Mouse (Mus musculus): ENCODE measurements around the gene Dlgap5. TPM values are rescaled to one million over a fixed set of nuclear protein-coding genes. Genes with fewer than 3 reads are reported as not detected.

The Dlgap5 gene
- polyA plus RNA-seq, 1 experiment from 2014 or later: 4.4 TPM

GRCm38 (mm10) chr14:47366881-47367321 lies 51.3 kb downstream of the Dlgap5 start:
- H3K4me3 ChIP-seq (replicated peaks): no peak overlapping the region
- H3K9me3 ChIP-seq (replicated peaks): no peaks in the 10 kb centered on the region
- H3K36me3 ChIP-seq: no peaks in the 10 kb centered on the region
- ATAC-seq (ENCODE audit: low FRiP score): peak; percentile 52; the same call in 1 of the 2 replicates
- no peak overlapping the region for H3K27ac ChIP-seq (replicated peaks)
- no peak overlapping the region for H3K9ac ChIP-seq (replicated peaks)
- no peak overlapping the region for H3K4me2 ChIP-seq
- H3K27me3 ChIP-seq (replicated peaks): 0 out of 2 replicates have a peak, but pooled peaks cover 5% of the 10 kb centered on the region
- H3K4me1 ChIP-seq: peaks cover 21% of the 10 kb centered on the region
- 37% methylated on average over 7 of the region's 7 CpGs for WGBS

- peak; percentile 46; the same call in 1 of the 2 replicates for ATAC-seq (ENCODE audit: low FRiP score)
- H3K4me1 ChIP-seq: peaks cover 21% of the 10 kb centered on the region
- 31% methylated on average over 21 of the region's 21 CpGs for WGBS
- H3K4me2 ChIP-seq: peak overlapping the region; percentile 50
- H3K4me3 ChIP-seq (replicated peaks): peak overlapping the region; percentile 17; the same call in 1 of the 2 replicates
- 0 out of 2 replicates have a peak, but pooled peaks cover 4% of the 10 kb centered on the region for H3K27me3 ChIP-seq (replicated peaks)
- H3K27ac ChIP-seq (replicated peaks): no peak overlapping the region
- no peak overlapping the region for H3K9ac ChIP-seq (replicated peaks)
- H3K36me3 ChIP-seq: no peaks in the 10 kb centered on the region
- H3K9me3 ChIP-seq (replicated peaks): no peaks in the 10 kb centered on the region
These were observed 53.3 kb downstream of the Dlgap5 start for GRCm38 (mm10) chr14:47364742-47365449.

- no peaks in the 10 kb centered on the region for H3K9me3 ChIP-seq (replicated peaks)
- no peaks in the 10 kb centered on the region for H3K27me3 ChIP-seq (replicated peaks)
- WGBS: 90% methylated on average over 9 of the region's 9 CpGs
- H3K36me3 ChIP-seq: no peaks in the 10 kb centered on the region
- ATAC-seq (ENCODE audit: low FRiP score): no peak
- H3K9ac ChIP-seq (replicated peaks): no peak overlapping the region
- no peak overlapping the region for H3K4me2 ChIP-seq
- peaks cover 11% of the 10 kb centered on the region for H3K4me1 ChIP-seq
- no peak overlapping the region for H3K27ac ChIP-seq (replicated peaks)
- H3K4me3 ChIP-seq (replicated peaks): no peak overlapping the region
These were observed 56.3 kb downstream of the Dlgap5 start for GRCm38 (mm10) chr14:47361899-47362298.

- no peak overlapping the region for H3K4me2 ChIP-seq
- no peak overlapping the region for H3K4me3 ChIP-seq (replicated peaks)
- H3K9ac ChIP-seq (replicated peaks): no peak overlapping the region
- 87% methylated on average over 2 of the region's 2 CpGs for WGBS
- H3K9me3 ChIP-seq (replicated peaks): no peaks in the 10 kb centered on the region
- peaks cover 6% of the 10 kb centered on the region for H3K4me1 ChIP-seq
- no peaks in the 10 kb centered on the region for H3K27me3 ChIP-seq (replicated peaks)
- ATAC-seq (ENCODE audit: low FRiP score): no peak
- H3K36me3 ChIP-seq: no peaks in the 10 kb centered on the region
- H3K27ac ChIP-seq (replicated peaks): no peak overlapping the region
These were observed 56.8 kb downstream of the Dlgap5 start for GRCm38 (mm10) chr14:47361418-47361817.

GRCm38 (mm10) chr14:47359610-47360009 lies 58.6 kb downstream of the Dlgap5 start:
- Histone ChIP-seq H3K9ac (replicated peaks) (no peak overlapping the region), H3K9me3 (replicated peaks) (no peaks in the 10 kb centered on the region), H3K27me3 (replicated peaks) (no peaks in the 10 kb centered on the region), H3K4me1 (no peaks in the 10 kb centered on the region; the same call in 1 of the 2 replicates), H3K27ac (replicated peaks) (no peak overlapping the region), H3K4me2 (no peak overlapping the region), H3K4me3 (replicated peaks) (no peak overlapping the region), H3K36me3 (no peaks in the 10 kb centered on the region)
- ATAC-seq (ENCODE audit: low FRiP score): no peak
- 87% methylated on average over 3 of the region's 3 CpGs for WGBS

GRCm38 (mm10) chr14:47356622-47357021 lies 61.6 kb downstream of the Dlgap5 start:
- H3K4me1 ChIP-seq: no peaks in the 10 kb centered on the region
- no peaks in the 10 kb centered on the region for H3K27me3 ChIP-seq (replicated peaks)
- no peak for ATAC-seq (ENCODE audit: low FRiP score)
- no peak overlapping the region for H3K4me3 ChIP-seq (replicated peaks)
- H3K9ac ChIP-seq (replicated peaks): no peak overlapping the region
- no peak overlapping the region for H3K27ac ChIP-seq (replicated peaks)
- WGBS: 80% methylated on average over 3 of the region's 3 CpGs
- no peaks in the 10 kb centered on the region for H3K36me3 ChIP-seq
- no peak overlapping the region for H3K4me2 ChIP-seq
- no peaks in the 10 kb centered on the region for H3K9me3 ChIP-seq (replicated peaks)

- 78% methylated on average over 5 of the region's 5 CpGs for WGBS
- no peaks in the 10 kb centered on the region for H3K36me3 ChIP-seq
- no peaks in the 10 kb centered on the region for H3K9me3 ChIP-seq (replicated peaks)
- no peak overlapping the region for H3K4me2 ChIP-seq
- H3K27me3 ChIP-seq (replicated peaks): no peaks in the 10 kb centered on the region
- no peak overlapping the region for H3K9ac ChIP-seq (replicated peaks)
- H3K27ac ChIP-seq (replicated peaks): no peak overlapping the region
- no peaks in the 10 kb centered on the region for H3K4me1 ChIP-seq
- H3K4me3 ChIP-seq (replicated peaks): no peak overlapping the region
- ATAC-seq (ENCODE audit: low FRiP score): no peak
These were observed 63.3 kb downstream of the Dlgap5 start for GRCm38 (mm10) chr14:47354948-47355347.

GRCm38 (mm10) chr14:47354111-47354577 lies 64.1 kb downstream of the Dlgap5 start:
- Histone ChIP-seq H3K4me3 (replicated peaks) (no peak overlapping the region), H3K9me3 (replicated peaks) (no peaks in the 10 kb centered on the region), H3K27ac (replicated peaks) (no peak overlapping the region), H3K4me2 (no peak overlapping the region), H3K27me3 (replicated peaks) (no peaks in the 10 kb centered on the region), H3K9ac (replicated peaks) (no peak overlapping the region), H3K36me3 (no peaks in the 10 kb centered on the region), H3K4me1 (no peaks in the 10 kb centered on the region)
- 76% methylated on average over 8 of the region's 8 CpGs for WGBS
- no peak for ATAC-seq (ENCODE audit: low FRiP score)

GRCm38 (mm10) chr14:47353240-47353639 lies 65.0 kb downstream of the Dlgap5 start:
- WGBS: 84% methylated on average over 4 of the region's 4 CpGs
- H3K4me3 ChIP-seq (replicated peaks): no peak overlapping the region
- H3K9me3 ChIP-seq (replicated peaks): no peaks in the 10 kb centered on the region
- no peak overlapping the region for H3K27ac ChIP-seq (replicated peaks)
- no peaks in the 10 kb centered on the region for H3K36me3 ChIP-seq
- no peaks in the 10 kb centered on the region for H3K4me1 ChIP-seq
- no peak for ATAC-seq (ENCODE audit: low FRiP score)
- H3K9ac ChIP-seq (replicated peaks): no peak overlapping the region
- no peaks in the 10 kb centered on the region for H3K27me3 ChIP-seq (replicated peaks)
- no peak overlapping the region for H3K4me2 ChIP-seq

GRCm38 (mm10) chr14:47352272-47352671 lies 65.9 kb downstream of the Dlgap5 start:
- Histone ChIP-seq H3K9ac (replicated peaks) (no peak overlapping the region), H3K36me3 (no peaks in the 10 kb centered on the region), H3K27me3 (replicated peaks) (no peaks in the 10 kb centered on the region), H3K4me1 (no peaks in the 10 kb centered on the region), H3K4me2 (no peak overlapping the region), H3K4me3 (replicated peaks) (no peak overlapping the region), H3K9me3 (replicated peaks) (no peaks in the 10 kb centered on the region), H3K27ac (replicated peaks) (no peak overlapping the region)
- no peak for ATAC-seq (ENCODE audit: low FRiP score)
- WGBS: 92% methylated on average over 10 of the region's 10 CpGs

GRCm38 (mm10) chr14:47350974-47351373 lies 67.2 kb downstream of the Dlgap5 start:
- H3K9ac ChIP-seq (replicated peaks): no peak overlapping the region
- H3K27me3 ChIP-seq (replicated peaks): no peaks in the 10 kb centered on the region
- no peak for ATAC-seq (ENCODE audit: low FRiP score)
- no peaks in the 10 kb centered on the region for H3K9me3 ChIP-seq (replicated peaks)
- no peak overlapping the region for H3K4me3 ChIP-seq (replicated peaks)
- H3K4me2 ChIP-seq: no peak overlapping the region
- H3K36me3 ChIP-seq: no peaks in the 10 kb centered on the region
- WGBS: 74% methylated on average over 2 of the region's 2 CpGs
- H3K4me1 ChIP-seq: no peaks in the 10 kb centered on the region
- H3K27ac ChIP-seq (replicated peaks): no peak overlapping the region

- no peak overlapping the region for H3K9ac ChIP-seq (replicated peaks)
- no peak overlapping the region for H3K27ac ChIP-seq (replicated peaks)
- H3K36me3 ChIP-seq: no peaks in the 10 kb centered on the region
- H3K27me3 ChIP-seq (replicated peaks): no peaks in the 10 kb centered on the region
- H3K4me1 ChIP-seq: no peaks in the 10 kb centered on the region
- no peak for ATAC-seq (ENCODE audit: low FRiP score)
- no peaks in the 10 kb centered on the region for H3K9me3 ChIP-seq (replicated peaks)
- H3K4me2 ChIP-seq: no peak overlapping the region
- 92% methylated on average over 1 of the region's 1 CpGs for WGBS
- no peak overlapping the region for H3K4me3 ChIP-seq (replicated peaks)
These were observed 71.5 kb downstream of the Dlgap5 start for GRCm38 (mm10) chr14:47346715-47347114.

All from neural tube, embryonic 15.5 days (tissue).